Mouse (Mus musculus) regulatory T cell (primary cell): ENCODE measurements around the gene Slc26a11.

Source experiments
- in situ Hi-C: fragments of 300-600 bp; cut with MboI, MseI; formaldehyde crosslinking; loops from one replicate; pipeline ENCODE4 v1.15.1; 2025; ENCODE audit warnings: high pct_unique_total_duplicates

Gene Slc26a11

DNA sequence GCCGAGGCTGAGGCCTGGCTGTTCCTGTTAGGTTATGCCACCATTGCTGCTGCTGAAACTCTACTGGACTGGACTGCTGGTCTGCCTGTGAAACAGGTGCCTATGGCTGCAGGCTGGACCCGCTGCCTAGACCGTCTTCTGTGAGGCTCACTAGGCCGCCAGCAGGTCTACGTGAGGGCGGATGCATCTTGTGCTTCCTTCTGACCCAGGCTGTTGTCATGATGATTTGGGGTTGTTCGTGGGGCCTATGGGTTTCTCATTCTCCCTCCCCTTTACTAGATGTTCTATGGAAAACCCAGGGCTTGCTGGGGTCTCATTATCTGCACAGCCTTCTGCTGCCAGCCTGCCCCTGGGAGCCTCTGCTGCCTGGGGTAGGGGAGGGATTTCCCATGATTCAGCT lies 41.1 kb downstream of the Slc26a11 start:
- in situ Hi-C loops, result loop anchor here (5.0 kb wide), 1 partner anchor 34 kb away; no protein-coding TSS in a partner anchor

DNA sequence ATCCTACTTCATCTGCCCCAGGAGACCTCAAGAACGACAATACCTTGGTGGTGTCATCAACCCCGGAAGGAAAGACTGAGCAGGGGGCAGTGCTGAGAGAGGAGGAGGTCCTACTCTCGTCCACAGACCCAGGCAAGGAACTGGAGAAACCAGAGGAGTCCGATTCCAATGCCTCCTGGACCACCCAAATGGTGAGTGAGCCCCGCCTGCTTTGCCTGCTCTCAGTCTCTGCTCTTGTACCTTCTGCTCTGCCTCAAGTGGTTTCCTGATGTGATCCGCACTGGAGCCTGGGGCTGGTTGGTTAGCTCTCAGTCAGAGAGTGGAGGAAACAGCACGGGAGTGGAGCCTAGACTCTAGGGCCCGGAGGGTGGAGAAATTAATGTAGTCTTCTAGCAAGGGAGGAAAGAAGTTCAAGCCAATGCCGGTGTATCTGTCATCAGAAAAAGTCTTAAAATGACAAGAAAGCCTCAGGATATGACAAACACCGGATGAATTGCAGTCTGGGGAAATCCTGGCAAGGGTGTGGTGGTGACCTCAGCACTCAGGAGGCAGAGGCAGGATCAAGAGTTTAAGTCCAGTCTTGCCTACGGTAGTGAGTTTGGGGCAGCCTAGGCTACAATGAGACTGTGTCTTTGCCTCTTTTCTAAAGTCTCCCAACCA lies 47.3 kb downstream of the Slc26a11 start:
- in situ Hi-C loops, result no loop called here

DNA sequence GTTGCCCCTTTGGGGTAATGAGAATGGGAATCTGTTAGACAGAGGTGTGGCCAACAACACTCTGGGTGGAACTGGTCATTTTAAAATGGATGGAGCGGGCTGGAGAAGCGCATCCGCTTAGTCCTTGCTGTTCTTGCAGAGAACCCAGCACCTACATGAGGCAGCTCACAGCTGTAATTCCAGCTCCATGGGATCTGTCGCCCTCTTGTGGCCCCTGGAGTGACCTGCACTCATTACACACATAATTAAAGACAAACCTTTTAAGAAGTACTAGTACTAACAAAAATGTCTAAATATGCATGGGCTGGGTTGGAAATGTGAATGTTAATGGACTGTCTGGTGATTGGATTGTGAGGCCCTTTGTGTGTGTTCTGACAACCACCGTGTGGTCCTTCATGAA lies 49.3 kb downstream of the Slc26a11 start:
- in situ Hi-C loops, result loop anchor here (5.0 kb wide), 1 partner anchor 72 kb away; no protein-coding TSS in a partner anchor

DNA sequence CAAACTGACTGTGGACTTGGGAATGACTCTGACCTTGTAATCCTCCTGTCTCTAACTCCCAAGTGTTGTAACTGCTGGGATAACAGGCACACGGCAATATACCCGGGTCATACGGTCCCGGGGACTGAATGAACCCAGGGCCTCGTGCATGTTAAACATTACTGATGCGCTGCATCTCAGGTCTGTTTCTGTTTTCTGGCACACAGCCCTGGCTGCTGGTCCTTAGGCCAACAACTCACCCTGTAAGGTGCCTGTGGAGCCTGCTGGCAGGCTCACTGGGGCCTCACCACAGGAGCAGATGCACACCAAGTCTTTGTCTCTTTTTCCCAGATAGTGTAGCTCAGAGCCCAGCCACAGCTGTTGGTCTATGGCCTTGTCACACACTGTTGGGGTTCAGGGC lies 52.0 kb downstream of the Slc26a11 start:
- in situ Hi-C loops, result loop anchor here (5.0 kb wide), 1 partner anchor 75 kb away; no protein-coding TSS in a partner anchor

DNA sequence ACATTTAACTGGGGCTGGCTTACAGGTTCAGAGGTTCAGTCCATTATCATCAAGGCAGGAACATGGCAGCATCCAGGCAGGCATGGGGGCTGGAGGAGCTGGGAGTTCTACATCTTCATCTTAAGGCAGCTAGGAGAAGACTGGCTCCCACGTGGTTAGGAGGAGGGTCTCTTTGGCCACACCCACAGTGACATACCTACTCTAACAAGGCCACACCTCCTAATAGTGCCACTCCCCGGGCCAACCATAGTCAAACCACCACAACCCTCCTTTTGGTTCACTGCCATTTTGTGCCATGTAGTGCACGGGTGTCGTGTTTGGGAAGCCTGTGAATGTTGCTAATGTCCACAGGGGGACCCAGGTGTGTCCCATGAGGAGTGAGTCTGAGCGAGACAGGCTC lies 52.6 kb downstream of the Slc26a11 start:
- in situ Hi-C loops, result loop anchor here (5.0 kb wide), 1 partner anchor 76 kb away; no protein-coding TSS in a partner anchor

DNA sequence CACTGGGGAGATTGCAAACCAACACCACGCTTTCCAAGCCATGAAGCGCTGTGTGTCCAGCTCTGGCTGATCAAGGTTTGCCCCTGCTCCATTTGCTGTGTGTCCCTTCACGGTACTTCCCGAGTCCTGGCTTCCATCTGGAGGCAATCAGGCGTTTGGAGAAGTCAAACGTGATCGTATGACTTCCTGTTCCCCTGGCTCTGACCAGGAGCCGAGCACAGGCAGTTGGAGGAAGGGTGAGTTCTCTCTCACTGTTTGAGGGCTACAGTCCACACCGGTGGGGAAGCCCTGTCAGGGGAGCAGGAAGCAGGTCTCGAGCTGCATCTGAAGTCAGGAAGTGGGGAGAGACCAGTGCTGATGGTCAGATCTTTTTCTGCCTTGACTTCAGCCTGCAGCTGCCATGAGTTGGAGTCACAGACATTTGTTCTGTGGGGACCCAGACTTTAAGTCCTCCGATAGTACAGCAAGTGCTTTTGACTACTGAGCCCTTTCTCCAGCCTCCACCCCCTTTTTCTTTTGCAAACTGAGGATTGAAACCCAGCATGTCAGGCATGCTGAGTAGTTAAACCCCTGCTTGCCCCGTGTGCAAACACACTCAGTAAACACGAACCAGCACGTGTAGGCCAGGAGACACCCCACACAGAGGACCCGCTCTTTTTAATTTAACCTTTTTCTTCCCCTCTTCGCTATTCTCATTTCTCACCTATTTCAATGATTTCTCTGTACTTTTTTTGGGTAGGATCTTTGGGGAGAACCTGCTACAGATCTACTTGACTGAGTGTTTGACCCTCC lies 64.2 kb downstream of the Slc26a11 start:
- in situ Hi-C loops, result no loop called here

DNA sequence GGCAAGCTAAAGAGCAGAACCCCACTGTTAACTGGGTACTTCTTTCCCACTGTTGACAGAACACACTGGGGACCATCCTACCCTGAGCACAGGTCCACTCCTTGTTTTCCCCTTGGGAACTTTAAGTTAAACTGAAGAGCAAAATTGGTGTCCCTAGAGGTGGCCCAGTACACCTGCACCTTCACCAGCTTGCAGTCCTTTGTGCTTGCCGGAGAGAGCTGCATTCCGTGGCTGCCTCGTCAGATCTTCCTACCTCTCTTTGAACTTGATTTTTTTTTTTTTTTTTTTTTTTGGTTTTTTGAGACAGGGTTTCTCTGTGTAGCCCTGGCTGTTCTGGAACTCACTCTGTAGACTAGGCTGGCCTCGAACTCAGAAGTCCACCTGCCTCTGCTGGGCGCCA lies 65.1 kb downstream of the Slc26a11 start:
- in situ Hi-C loops, result no loop called here

DNA sequence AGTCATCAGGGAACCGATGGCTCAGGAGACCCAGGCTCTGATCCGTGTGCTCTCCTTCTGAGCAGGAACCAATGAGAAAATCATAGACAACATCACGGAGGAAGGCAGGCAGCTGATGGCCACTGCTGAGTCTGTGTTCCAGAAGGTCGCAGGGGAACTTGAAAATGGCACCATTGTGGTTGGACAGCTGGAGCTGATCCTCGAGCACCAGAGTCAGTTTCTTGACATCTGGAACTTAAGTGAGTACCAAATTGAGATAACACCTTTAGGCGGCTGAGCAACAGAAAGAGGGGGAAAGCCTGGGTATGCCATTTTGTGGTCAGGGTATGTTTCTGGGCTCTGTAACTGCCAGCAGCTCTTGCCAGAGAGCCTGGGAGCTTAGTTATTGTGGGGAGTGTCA lies 72.1 kb downstream of the Slc26a11 start:
- in situ Hi-C loops, result no loop called here

DNA sequence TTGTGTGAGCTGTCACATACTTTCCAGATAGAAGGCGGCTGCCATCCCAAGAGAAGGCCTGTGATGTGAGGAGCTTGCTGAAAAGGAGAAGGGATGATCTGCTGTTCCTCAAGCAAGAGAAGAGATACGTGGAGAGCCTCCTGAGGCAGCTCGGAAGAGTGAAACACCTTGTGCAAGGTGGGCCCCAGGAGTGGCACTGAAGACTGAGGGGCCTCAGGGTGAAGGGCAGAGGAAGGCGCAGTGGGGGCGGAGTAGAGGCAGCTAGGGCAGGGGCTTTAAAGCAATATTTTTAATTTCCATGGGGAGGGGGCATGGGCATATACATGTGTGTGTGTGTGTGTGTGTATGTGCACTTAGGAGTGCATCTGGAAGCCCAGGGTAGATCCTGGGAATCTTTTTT lies 72.6 kb downstream of the Slc26a11 start:
- in situ Hi-C loops, result no loop called here

DNA sequence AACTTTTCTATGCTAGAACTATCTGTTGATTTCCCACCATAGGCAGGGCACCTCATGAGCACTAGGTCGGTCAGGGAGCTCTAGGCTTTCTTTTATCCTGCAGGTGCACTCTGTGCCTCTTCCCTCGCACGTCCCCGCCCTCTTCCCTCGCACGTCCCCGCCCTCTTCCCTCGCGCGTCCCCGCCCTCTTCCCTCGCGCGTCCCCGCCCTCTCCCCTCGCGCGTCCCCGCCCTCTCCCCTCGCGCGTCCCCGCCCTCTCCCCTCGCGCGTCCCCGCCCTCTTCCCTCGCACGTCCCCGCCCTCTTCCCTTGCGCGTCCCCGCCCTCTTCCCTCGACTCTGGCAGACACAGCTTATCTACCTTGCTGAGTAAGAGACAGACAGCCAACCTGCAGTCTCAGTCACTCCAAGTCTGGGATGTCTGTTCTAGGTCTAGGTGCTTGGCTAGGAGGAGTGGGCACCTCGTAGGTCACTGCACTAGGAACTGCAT lies 73.3 kb downstream of the Slc26a11 start:
- in situ Hi-C loops, result no loop called here
